Mouse (Mus musculus) left cerebral cortex, adult 18-20 months (tissue): ENCODE measurements at regions not wholly inside any gene's neighbourhood (a gene's known extent, or its start where the extent isn't known, plus 50 kb on each side); places are given as distances from the start of the nearest gene placed in this dataset.

Source experiments
- DNase-seq, 2 experiments: peaks; one replicate each; pipeline ENCODE4 v3.0.0; 2021 to 2022; ENCODE audit warnings: low spot score in 2 of 2, mixed read lengths in 1 of 2

DNA sequence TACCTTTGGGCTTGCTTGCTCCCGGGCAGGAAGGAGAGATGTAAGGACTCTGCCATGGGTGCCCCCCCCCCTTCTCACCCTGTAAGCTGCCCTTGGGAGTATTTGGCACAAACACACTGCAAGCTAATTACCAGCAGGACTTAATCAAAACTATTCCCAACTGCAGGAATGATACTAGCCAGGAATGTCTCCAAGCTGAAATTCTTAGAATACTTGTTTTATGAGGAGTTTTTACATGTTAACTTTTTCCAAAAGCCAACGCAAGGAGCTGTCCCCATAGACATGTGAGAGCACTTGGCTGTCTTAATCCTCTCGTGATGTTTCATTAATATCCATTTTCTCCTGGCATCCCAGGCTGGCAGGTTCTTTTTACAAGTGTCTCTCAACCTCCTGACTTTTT, 155.6 kb upstream of the Irx6 start:
- DNase-seq: no peak

DNA sequence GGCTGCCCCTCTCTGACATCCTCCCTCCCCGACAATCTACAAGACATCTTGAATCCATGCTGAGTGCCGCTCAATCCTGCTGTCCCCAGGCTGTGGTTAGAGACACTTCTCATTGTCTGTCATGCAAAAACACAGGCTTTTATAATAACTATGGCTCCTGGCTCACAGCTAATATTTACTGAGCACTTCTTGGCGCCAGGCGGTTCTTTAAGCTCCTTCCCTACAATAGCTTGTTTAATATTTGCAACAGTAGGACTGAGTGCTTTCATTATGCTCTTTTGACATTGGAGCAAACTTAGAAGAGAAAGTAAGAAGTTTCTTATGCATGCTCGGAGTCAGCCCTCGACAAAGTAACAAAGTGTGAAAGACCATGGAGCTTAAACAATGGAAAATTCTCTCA, 151.6 kb upstream of the Irx6 start:
- no peak for DNase-seq

GRCm38 (mm10) chr8:92529756-92530155, 144.3 kb upstream of the Irx6 start:
- DNase-seq: no peak

DNA sequence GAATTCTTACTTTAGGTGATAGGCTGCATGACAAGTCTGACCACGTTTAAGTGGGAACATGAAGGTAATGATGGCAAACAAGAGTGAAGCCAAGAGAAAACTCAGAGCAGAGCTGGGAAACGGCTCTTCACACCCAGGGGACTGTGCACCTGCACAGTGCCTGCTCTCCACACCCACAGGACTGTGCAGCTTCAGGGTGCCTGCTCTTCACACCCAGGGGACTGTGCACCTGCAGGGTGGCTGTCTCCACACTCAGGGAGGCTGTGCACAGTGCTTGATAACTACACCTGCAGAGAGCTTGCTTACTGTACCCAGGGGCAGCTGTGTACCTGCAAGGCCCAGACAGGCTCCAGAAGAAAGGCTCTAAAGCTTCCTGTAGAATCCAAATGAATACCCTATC, 133.5 kb upstream of the Irx6 start:
- DNase-seq: no peak

- DNase-seq: no peak
Observed at GRCm38 (mm10) chr8:92545347-92546059, 128.6 kb upstream of the Irx6 start.

DNA sequence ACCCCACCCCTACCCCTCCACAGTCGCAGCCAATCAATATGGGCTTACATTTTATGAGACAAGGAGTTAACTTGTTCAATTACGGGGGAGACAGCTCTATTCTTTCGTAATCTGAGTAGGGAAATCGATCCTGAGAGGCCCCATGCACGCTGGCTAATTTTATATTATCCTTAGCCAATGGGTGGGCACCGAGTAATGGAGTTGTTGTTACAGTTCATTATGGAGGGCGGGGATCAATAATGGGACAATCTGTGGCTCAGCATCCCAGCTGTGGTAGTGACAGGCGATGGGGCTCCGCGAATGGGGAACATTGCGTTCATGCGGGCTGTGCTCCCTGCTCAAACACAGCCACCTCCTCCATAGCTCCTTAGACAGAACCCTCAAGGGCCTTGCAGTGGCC, 118.9 kb upstream of the Irx6 start:
- DNase-seq: no peak

DNA sequence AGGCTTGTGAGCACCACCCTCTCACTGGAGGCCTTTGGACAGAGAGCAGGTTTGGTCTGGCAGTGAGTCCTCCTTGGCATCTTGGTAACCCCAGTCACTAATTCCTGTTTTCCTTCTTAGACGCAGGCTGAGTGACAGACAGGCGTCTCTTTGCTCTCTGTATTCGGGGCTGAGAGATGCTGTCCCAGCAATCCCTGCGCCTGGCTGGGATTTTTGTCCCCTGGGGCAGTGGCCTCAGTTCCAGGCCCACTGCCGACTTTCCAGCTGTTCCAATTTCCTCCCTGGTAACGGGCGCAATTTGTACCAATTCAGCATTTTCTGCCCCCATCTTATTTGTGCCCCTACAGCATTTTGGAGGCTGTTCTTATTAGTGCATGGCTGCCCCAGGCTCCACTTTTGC, 118.5 kb upstream of the Irx6 start:
- no peak for DNase-seq

- DNase-seq: no peak
Observed at GRCm38 (mm10) chr8:92562471-92562870, 111.6 kb upstream of the Irx6 start.

GRCm38 (mm10) chr8:92562962-92563361, 111.1 kb upstream of the Irx6 start:
- no peak for DNase-seq

DNA sequence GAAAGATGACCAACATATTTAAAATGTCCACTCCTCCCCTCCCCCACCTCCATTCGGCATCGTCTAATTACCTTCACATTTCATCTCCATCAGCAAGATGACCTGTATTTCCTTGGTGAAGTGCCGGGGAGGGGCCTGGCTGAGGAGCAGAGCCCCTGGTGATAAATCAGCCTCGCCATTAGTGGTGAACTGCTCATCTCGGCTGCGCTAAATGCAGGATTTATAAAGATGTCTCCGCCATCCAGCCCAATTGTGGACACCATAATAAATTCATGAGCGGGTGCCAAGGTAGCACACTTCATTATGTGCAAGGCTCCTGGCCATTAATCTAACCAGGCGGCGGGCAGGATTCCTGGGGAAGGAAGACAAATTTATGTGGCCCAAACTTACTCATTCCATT, 104.4 kb upstream of the Irx6 start:
- DNase-seq: no peak

GRCm38 (mm10) chr8:92579446-92579845, 94.6 kb upstream of the Irx6 start:
- no peak for DNase-seq

- DNase-seq: no peak
Observed at GRCm38 (mm10) chr8:92581051-92581450, 93.0 kb upstream of the Irx6 start.

GRCm38 (mm10) chr8:92600766-92601165, 73.3 kb upstream of the Irx6 start:
- DNase-seq: no peak

DNA sequence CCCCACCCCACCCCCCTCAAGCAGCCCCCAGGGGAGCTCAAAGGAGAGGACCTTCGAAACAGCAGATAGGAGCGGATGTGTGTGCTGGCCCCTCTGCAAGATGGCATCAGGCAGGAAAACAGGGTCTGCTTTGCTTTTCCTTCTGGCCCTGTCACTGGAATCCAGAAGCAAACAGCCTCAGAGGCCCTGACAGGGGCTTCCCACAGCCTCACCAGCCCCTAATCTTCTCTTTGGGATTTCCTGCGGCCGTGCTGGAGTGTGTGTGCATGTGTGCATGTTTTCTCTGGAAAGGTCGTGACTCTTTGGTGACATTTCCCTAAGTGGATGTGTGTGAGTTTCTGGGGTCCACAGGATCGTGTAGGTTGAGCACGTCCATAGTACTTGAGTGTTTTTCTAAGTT, 71.1 kb upstream of the Irx6 start:
- DNase-seq: no peak

- DNase-seq: no peak
Observed at GRCm38 (mm10) chr8:92605631-92606030, 68.5 kb upstream of the Irx6 start.

DNA sequence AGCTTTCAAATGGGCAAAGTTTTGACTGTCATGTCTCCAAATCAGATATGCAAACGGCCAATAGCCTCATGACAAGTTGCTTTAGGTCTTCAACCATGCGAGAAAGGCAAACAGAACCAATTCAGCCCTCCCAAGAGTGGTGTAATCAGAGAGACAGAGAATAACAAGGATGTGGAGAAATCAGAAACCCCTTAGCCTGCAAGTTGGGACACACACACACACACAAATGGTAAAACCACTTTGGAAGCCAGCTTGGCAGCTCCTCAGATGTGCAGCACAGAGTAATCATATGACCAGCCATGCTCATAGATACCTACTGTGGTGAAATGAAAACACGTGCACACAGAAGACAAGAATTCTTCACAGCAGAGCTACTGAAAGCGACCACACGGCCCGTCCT, 66.5 kb upstream of the Irx6 start:
- no peak for DNase-seq

DNA sequence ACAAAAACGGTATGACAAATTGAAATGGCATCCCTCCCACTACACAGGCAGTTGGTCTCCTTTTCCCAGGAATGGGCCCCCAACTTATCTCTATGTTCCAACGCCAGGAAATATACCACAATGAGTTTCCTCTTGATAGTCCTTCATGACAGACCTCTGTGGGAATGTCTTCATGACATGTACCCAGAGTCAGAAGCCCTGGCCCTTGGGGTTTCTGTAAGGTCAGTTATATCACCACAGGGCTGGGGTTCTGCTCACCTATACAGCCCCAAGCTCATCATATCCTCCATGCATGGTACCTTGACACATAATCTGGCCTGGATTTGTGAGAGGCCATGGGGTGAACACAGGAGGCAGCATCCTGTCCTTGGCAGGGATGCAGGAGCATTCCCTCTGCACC, 64.2 kb upstream of the Irx6 start:
- DNase-seq: no peak

- no peak for DNase-seq
Observed at GRCm38 (mm10) chr8:92610487-92611059, 63.5 kb upstream of the Irx6 start.

GRCm38 (mm10) chr8:92613486-92613885, 60.6 kb upstream of the Irx6 start:
- DNase-seq: no peak

DNA sequence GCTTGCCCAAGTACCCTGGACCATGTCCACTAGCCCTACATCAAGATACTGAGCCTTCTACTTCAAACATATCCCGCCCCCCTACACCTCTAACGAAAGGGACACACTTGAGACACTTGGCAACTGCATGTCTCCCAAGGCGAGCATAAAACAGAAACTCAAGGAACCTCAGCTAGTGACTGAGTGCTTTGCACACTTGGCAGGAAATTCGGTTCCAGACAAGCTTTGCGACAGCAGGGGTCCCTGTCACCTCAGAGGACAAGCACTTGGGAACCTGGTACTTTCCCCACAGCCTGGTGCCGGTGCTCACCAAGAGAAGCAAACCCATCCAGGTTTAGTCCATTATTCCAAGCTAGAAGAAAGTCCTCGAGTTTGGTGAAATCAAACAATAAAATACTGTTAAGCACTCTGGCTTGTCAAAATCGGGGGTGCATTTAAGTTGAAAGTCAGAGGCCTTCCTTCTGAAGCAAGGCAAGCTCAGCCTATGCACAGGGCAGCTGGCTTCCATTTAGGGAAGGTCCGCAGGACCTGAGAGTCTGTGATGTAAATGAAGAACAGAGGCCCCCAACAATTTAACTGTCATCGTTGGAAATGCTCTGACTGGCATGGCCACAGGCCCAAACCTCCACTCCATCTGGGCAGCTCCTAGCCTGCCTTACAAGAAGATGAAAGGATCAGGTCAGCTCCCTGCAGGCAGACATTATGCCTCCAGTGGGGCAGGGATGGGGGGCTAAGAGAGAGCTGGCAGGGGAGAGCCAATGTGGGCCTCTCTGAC, 57.6 kb upstream of the Irx6 start:
- DNase-seq: no peak

DNA sequence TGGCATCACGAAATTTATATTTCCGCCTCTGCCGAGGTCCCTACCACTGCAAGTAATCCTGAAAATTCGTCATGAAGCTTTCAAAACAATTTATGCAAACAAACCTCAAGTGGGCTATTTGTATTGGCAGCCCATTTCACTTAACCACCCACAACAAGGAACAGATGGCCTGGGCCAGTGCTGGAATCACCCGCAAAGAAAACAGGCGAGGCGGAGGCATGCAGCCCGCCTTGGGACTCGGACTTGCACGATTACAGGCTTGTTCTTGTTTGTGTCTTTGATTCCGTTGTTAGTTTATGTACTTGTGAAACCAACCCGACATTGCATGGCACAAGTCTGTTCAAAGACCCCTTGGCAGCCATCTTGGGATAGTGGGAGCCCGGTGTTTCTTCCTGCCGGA, 55.8 kb upstream of the Irx6 start:
- no peak for DNase-seq
